Mouse (Mus musculus): Measurements from ENCODE around the gene Jarid2. TPM values are rescaled to one million over a fixed set of nuclear protein-coding genes. Genes with fewer than 3 reads are reported as not detected.

The Jarid2 gene
- polyA plus RNA-seq, 1 experiment from 2014 or later: 39.8 TPM

DNA sequence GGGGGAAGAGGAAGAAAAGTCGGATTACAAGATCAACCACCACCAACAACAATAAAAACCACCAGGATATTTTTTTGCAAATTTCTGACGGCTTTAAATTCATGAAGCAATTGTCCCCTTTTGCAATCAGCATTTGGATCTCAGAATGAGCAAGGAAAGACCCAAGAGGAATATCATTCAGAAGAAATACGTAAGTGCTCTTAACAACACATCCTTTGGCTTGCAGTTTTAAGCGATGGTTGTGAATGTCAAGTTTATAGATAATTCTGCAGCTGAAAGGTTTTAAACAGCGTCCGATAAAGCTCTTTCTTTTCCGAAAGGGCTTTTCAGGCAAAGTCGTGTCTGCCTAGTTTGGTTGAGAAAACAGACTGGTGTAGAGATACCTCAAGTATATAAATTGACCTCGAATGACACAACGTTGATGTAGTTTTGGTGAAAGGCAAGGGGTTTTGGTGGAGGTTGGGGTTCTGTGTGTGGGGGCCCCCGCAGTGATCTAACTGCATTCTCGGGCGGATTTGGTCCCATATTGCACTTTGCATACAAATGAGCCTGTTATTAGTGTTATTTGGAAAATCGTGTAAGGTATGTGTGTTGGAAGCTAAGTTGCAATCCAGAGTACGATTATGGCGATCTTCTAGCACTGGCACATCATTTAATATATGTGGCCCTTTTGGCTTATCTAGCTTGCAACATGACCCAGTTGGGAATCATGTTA is 2.6 kb downstream of the Jarid2 start:
- Histone ChIP-seq H3K27me3 (no peaks in the 10 kb centered on the region), H3K9ac (peak overlapping the region; percentile 80), H3K36me3 (no peaks in the 10 kb centered on the region), H3K4me1 (peaks cover 27% of the 10 kb centered on the region), H3K9me3 (replicated peaks) (no peaks in the 10 kb centered on the region), H3K4me2 (peak overlapping the region; percentile 68), H3K4me3 (replicated peaks) (peak overlapping the region; percentile 85), H3K27ac (peak overlapping the region; percentile 92)
- under 1% methylated on average over 16 of the region's 16 CpGs for WGBS
- no peak for ATAC-seq (replicated peaks; ENCODE audit: low FRiP score)

DNA sequence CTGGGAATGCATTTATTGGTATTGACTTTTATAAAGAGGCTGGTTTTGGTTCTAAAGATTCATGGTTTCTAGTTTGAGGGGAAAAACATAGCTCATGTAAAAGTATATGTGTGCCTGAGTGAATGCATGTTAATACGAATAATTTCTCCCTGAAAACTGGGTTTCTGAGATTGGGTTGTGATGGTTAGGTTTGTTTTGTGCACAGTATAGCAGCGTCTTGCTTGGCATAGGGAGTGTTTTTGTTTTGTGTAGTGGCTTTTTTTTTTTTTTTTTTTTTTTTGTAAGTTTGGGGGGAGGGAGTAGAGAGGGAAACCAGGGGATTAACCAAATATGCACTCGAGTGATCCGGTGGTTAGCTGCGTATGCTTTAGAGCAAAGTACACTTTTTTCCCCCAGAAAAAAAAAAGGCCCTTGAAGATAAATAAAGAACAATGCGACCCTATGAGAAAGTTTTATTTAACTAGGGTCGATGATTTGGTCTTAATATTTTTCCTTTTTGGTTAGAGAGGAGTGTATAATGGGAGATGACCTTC is 3.2 kb downstream of the Jarid2 start:
- Histone ChIP-seq H3K4me2 (peak overlapping the region; percentile 68), H3K9me3 (replicated peaks) (no peaks in the 10 kb centered on the region), H3K27me3 (no peaks in the 10 kb centered on the region), H3K4me3 (replicated peaks) (peak overlapping the region; percentile 85), H3K4me1 (peaks cover 29% of the 10 kb centered on the region), H3K27ac (peak overlapping the region; percentile 92), H3K36me3 (no peaks in the 10 kb centered on the region), H3K9ac (peak overlapping the region; percentile 80)
- WGBS: 0% methylated on average over 7 of the region's 7 CpGs
- ATAC-seq (replicated peaks; ENCODE audit: low FRiP score): no peak

DNA sequence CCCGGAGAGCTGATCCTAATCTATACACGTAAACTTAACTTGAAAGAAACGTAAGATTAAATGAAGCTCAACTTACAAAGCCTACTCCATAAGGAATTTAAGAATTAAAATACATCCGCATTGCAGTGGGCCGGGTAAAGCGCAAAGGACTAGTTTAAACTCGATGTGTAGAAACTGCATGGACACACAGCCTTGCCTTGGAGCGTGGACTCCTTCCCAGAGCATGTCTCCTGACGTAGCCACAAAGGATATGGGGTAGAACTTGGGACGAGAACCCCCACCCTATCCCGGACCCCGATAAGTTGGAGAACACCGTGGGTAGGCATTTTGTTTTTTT is 3.7 kb downstream of the Jarid2 start:
- 0% methylated on average over 13 of the region's 13 CpGs for WGBS
- H3K36me3 ChIP-seq: no peaks in the 10 kb centered on the region
- no peaks in the 10 kb centered on the region for H3K27me3 ChIP-seq
- no peak for ATAC-seq (replicated peaks; ENCODE audit: low FRiP score)
- H3K9me3 ChIP-seq (replicated peaks): no peaks in the 10 kb centered on the region
- H3K4me1 ChIP-seq: peaks cover 29% of the 10 kb centered on the region
- peak overlapping the region; percentile 68 for H3K4me2 ChIP-seq
- peak overlapping the region; percentile 80 for H3K9ac ChIP-seq
- peak overlapping the region; percentile 92 for H3K27ac ChIP-seq
- H3K4me3 ChIP-seq (replicated peaks): peak overlapping the region; percentile 85

DNA sequence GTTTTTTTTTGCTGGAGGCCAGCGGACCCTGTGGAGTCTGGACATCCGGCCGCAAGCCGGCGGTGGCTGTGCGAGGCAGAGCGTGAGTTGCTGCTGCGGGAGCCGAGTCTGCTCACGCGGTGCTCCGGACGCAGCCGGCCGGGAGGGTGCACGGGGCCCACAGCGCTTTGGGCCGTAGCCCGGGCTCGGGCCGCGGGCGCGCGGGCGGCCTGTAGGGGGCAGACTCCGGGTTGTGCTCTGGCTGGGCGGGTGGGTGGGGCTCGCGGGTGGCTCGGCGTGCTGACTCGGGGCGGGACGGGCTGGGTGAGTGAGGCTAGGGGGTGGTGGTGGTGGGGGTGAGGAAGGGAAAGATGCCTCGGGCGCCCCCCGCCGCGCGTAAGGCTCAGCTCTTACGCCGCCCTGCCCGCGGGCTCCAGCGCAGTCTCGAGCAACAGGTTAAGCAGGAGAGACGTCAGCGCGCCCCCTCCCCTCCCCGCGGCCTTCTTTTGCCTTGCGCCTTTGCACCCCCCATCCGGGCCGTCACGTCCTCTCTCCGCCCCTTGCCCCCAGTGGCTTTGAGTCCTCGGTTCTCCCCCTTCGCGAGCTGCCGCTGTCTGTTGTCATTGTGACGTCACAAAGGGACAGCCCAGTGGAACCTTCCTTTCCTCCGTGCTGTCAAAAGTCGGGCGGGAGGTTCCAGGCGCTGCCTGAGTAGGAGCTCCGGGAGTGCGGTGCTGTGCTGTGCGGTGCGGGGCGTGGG is 4.3 kb downstream of the Jarid2 start:
- Histone ChIP-seq H3K27me3 (no peaks in the 10 kb centered on the region), H3K9me3 (replicated peaks) (no peaks in the 10 kb centered on the region), H3K4me1 (peaks cover 29% of the 10 kb centered on the region), H3K27ac (peak overlapping the region; percentile 92), H3K9ac (peak overlapping the region; percentile 80), H3K36me3 (no peaks in the 10 kb centered on the region), H3K4me2 (peak overlapping the region; percentile 68), H3K4me3 (replicated peaks) (peak overlapping the region; percentile 85)
- ATAC-seq (replicated peaks; ENCODE audit: low FRiP score): peak; percentile 37
- WGBS: under 1% methylated on average over 60 of the region's 71 CpGs

DNA sequence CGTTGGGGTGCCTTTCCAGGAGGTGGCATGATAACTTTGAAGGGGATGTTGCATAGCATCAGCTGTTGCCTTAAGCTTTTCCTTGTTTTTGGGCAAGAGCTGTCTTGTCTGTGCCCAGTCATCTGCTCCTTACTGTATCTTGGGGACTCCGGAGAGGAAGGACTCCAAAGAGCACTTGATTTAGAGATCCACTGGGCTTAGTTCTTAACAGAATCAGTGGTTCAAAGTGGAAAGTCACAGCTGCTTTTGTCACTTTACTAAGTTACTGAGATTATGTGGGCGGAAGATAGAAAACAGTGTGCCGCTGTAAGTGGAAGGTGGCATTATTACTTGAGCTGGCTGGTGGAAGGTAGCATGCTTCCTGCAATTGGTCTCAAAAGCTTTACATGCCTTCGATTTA is 5.2 kb downstream of the Jarid2 start:
- H3K9ac ChIP-seq: no peak overlapping the region
- H3K27me3 ChIP-seq: no peaks in the 10 kb centered on the region
- H3K9me3 ChIP-seq (replicated peaks): no peaks in the 10 kb centered on the region
- peak overlapping the region; percentile 68 for H3K4me2 ChIP-seq
- peaks cover 25% of the 10 kb centered on the region for H3K4me1 ChIP-seq
- H3K36me3 ChIP-seq: no peaks in the 10 kb centered on the region
- 46% methylated on average over 5 of the region's 5 CpGs for WGBS
- peak overlapping the region; percentile 92; the same call in 1 of the 2 replicates for H3K27ac ChIP-seq
- H3K4me3 ChIP-seq (replicated peaks): peak overlapping the region; percentile 85
- no peak for ATAC-seq (replicated peaks; ENCODE audit: low FRiP score)

DNA sequence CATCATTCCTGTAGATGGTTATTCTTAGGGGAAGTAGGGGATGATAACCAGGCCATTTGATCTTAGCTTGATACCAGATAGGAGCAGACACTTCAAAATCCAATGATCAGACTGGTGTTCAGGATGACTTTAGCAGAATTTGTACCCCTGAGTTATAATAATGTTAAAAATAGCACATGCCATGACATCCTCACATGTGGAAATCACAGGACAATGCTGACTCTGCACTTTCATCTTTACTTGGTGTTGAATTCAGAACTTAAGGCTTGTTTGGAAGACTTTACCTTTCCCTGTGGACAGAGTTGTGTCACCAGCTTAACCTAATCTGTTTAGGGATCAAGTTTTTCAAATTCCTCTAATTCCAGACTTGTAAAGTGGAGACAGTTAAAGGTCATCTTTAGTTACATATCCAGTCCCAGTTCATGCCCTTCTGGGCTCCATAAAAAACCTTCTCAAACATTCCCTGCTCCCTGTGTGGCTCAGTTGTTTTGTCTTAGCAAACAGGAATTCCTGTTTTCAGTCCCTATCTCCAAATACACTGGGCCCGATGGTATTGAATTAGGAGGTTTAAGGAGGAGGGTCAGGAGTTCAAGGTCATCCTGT is 5.9 kb downstream of the Jarid2 start:
- Histone ChIP-seq H3K9ac (no peak overlapping the region), H3K4me1 (peaks cover 23% of the 10 kb centered on the region), H3K27me3 (no peaks in the 10 kb centered on the region), H3K27ac (no peak overlapping the region), H3K4me3 (replicated peaks) (no peak overlapping the region), H3K36me3 (0 out of 2 replicates have a peak, but pooled peaks cover under 1% of the 10 kb centered on the region), H3K4me2 (peak overlapping the region; percentile 68), H3K9me3 (replicated peaks) (no peaks in the 10 kb centered on the region)
- 14% methylated on average over 1 of the region's 1 CpGs for WGBS
- no peak for ATAC-seq (replicated peaks; ENCODE audit: low FRiP score)

DNA sequence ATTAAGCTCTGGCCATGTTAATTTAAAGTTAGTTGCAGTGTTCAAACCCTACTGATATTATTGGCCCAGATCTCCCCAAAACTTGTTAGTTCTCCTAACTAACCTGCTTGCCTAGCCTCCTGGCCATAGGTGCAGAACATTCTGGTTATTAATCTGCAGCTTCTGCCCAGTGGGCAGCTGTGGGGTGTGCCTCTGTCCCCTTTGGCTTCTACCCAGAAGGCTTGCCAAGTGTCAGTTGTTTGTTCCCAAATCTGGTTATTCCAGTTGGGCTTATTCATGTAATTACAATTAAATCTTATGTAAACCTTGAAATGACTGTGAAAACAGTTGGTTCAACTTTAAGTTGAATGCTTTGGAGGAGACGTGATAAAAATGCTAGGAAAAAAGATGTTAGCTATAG is 8.0 kb downstream of the Jarid2 start:
- Histone ChIP-seq H3K27me3 (no peaks in the 10 kb centered on the region), H3K27ac (no peak overlapping the region), H3K4me2 (no peak overlapping the region), H3K9me3 (replicated peaks) (no peaks in the 10 kb centered on the region), H3K4me3 (replicated peaks) (no peak overlapping the region), H3K9ac (no peak overlapping the region), H3K4me1 (peaks cover 28% of the 10 kb centered on the region), H3K36me3 (0 out of 2 replicates have a peak, but pooled peaks cover 3% of the 10 kb centered on the region)
- ATAC-seq (replicated peaks; ENCODE audit: low FRiP score): no peak
- 69% methylated on average over 1 of the region's 1 CpGs for WGBS

DNA sequence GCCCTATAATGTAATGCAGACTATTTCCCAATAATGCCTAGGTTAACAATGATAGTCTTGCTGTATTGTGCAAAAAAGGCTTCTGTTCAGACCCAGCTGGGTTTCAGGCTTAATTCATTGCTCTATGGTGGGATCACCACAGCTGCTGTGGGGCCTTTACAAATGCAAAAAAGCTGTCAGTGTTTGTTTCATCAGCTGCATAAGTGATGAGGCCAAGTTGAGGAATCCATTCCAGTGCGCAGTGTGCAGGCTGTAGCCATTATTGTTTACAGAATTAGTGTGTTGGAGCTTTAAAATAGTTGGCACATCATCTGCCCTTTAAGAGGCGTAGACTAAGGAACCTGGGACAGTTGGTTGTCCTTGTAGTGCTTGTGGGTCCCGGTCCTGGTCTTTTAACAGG is 22.5 kb downstream of the Jarid2 start:
- ATAC-seq (replicated peaks; ENCODE audit: low FRiP score): no peak
- no peak overlapping the region for H3K27ac ChIP-seq
- H3K4me2 ChIP-seq: no peak overlapping the region
- 75% methylated on average over 3 of the region's 3 CpGs for WGBS
- no peak overlapping the region for H3K4me3 ChIP-seq (replicated peaks)
- H3K4me1 ChIP-seq: peaks cover 40% of the 10 kb centered on the region
- H3K36me3 ChIP-seq: no peaks in the 10 kb centered on the region
- H3K9me3 ChIP-seq (replicated peaks): no peaks in the 10 kb centered on the region
- H3K9ac ChIP-seq: no peak overlapping the region
- no peaks in the 10 kb centered on the region for H3K27me3 ChIP-seq

DNA sequence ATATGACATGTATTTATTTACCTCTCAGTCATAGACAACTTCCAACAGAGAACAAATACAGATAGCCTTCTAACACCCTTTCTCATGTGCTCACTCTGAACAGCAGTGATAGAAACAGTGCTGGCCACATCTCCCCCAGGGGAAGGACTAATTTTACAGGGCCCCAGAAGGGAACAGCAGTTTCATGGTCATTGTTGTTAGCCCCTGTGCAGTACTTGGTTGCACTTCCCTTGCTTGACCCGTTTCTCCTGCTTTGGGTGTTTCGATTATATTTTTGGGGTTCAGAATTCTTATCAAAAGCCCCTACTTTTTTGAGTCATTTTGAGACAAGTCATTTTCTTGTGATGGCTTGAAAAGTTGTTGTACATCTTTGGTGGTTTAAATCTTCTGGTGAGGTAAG is 23.9 kb downstream of the Jarid2 start:
- Histone ChIP-seq H3K4me1 (peaks cover 27% of the 10 kb centered on the region), H3K9ac (no peak overlapping the region), H3K9me3 (replicated peaks) (no peaks in the 10 kb centered on the region), H3K36me3 (no peaks in the 10 kb centered on the region), H3K4me2 (no peak overlapping the region), H3K27ac (no peak overlapping the region), H3K27me3 (no peaks in the 10 kb centered on the region), H3K4me3 (replicated peaks) (no peak overlapping the region)
- 90% methylated on average over 2 of the region's 2 CpGs for WGBS
- ATAC-seq (replicated peaks; ENCODE audit: low FRiP score): no peak

DNA sequence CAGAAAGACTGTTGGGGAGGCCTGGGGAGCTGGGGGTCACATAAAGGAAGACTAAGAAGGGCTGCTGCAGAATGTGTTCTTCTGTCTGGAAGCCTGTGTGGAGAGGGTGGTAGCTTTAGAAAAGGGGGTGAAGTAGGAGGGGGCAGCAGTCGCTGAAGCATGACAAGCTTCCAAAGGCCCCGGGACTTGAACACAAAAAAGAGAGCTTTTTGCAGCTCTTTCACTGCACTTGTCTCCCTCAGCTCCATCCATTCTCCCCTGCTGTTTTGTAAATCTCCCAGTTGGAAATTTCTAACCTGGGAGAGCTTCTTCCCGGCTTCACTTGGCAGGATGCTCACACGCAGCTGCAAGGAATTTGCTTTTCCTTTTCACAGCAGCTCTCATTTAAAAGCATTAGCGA is 26.2 kb downstream of the Jarid2 start:
- Histone ChIP-seq H3K9me3 (replicated peaks) (no peaks in the 10 kb centered on the region), H3K4me3 (replicated peaks) (no peak overlapping the region), H3K4me1 (peaks cover 30% of the 10 kb centered on the region), H3K4me2 (peak overlapping the region; percentile 9; the same call in 1 of the 2 replicates), H3K27me3 (no peaks in the 10 kb centered on the region), H3K27ac (peak overlapping the region; percentile 51; the same call in 1 of the 2 replicates), H3K9ac (no peak overlapping the region), H3K36me3 (no peaks in the 10 kb centered on the region)
- WGBS: 24% methylated on average over 5 of the region's 5 CpGs
- ATAC-seq (replicated peaks; ENCODE audit: low FRiP score): no peak

DNA sequence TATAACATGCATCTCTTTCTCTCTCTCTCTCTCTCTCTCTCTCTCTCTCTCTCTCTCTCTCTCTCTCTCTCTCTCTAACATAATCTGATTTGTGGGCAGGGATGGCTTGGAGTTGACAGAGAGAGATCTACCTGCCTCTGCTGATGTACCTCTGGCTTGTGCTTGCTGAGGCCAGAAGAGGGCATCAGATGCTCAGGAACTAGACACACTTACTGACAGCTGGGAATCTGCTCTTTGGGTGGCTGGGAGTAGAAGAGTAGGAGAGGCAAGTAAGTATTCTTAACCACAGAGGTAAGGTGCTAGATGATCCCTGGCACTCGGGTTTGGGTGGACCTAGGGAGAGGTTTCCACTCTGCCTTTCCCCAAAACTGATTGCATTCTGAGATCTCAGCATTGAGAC is 29.5 kb downstream of the Jarid2 start:
- no peak for ATAC-seq (replicated peaks; ENCODE audit: low FRiP score)
- 80% methylated on average over 1 of the region's 1 CpGs for WGBS
- H3K27ac ChIP-seq: no peak overlapping the region

DNA sequence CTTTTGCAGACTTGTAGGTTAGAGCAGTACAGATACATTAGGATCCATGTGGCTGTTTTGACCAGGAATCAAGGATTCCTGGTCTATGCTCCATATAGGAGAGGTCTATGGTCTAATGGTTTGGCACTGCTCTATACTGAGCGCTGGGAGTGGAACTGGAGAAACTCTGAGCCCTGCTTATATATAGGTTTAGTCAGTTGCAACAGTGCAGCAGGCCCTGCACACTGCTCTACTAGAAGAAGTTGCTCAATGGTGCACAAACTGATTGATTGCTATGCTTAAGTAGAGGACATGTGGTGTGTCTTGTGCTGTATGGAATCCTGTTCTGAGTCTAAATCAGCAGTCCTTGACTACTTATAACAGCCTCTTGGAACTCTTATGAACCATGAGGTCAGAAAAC is 31.5 kb downstream of the Jarid2 start:
- Histone ChIP-seq H3K4me3 (replicated peaks) (no peak overlapping the region), H3K4me1 (peaks cover 20% of the 10 kb centered on the region), H3K27ac (no peak overlapping the region), H3K4me2 (no peak overlapping the region), H3K27me3 (no peaks in the 10 kb centered on the region), H3K9me3 (replicated peaks) (no peaks in the 10 kb centered on the region), H3K9ac (no peak overlapping the region), H3K36me3 (no peaks in the 10 kb centered on the region)
- 91% methylated on average over 1 of the region's 1 CpGs for WGBS
- ATAC-seq (replicated peaks; ENCODE audit: low FRiP score): no peak

More for the DNA sequence above, 29.5 kb downstream of the Jarid2 start:
- Histone ChIP-seq H3K27me3 (no peaks in the 10 kb centered on the region), H3K4me3 (replicated peaks) (no peak overlapping the region), H3K36me3 (no peaks in the 10 kb centered on the region), H3K4me1 (peaks cover 33% of the 10 kb centered on the region), H3K9ac (no peak overlapping the region), H3K4me2 (no peak overlapping the region), H3K9me3 (replicated peaks) (no peaks in the 10 kb centered on the region)
